Mouse (Mus musculus): Measurements from ENCODE around the gene Dpm1.

GRCm38 (mm10) chr2:168191856-168192255 is 38.5 kb downstream of the Dpm1 start:
- TF ChIP-seq CTCF (IDR thresholded peaks at IDR 0.05; ENCODE audit: extremely low read depth, insufficient read depth, low read length), result no peak
- no peak for TF ChIP-seq POLR2A (IDR thresholded peaks at IDR 0.05; ENCODE audit: extremely low read depth, insufficient read depth, low read length)

Measured in cortical plate, adult 2 months (tissue).